Mouse (Mus musculus) bone marrow macrophage, adult 2 months (primary cell): ENCODE measurements around the gene Scaf4.

ENCODE experiments used
- CTCF ChIP-seq: IDR thresholded peaks from 2 replicates; pipeline ENCODE4 v1.5.1; 2012; ENCODE audit warnings: low read depth, mild to moderate bottlenecking, low read length, moderate library complexity
- POLR2A ChIP-seq: IDR thresholded peaks from 2 replicates; pipeline ENCODE4 v1.6.1; 2012; ENCODE audit warnings: mild to moderate bottlenecking, low read depth, low read length, borderline replicate concordance

DNA sequence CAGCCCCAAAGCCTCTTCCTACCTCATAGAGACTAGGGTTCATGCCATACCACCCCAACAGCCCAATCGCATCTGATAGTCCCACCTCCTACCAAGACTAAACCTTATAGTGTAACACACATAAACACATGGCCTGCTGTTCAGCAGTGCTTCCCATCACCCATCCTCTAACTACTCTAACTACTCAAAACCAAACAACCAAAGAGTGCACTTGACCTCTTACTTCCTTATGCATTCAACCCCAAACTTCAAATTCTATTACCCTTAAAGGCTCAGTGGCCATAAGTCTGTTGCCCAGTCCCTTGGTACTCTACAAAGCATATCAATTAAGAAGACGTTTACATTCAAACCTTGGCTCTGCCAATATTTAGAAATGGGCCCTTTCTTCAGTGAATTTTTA lies 3.8 kb downstream of the Scaf4 start:
- TF ChIP-seq CTCF (no peak), POLR2A (no peak)
